Mouse (Mus musculus) gastrocnemius, postnatal 10 days (tissue): ENCODE results near the gene Taf4. TPM values are rescaled to one million over a fixed set of nuclear protein-coding genes. Genes with fewer than 3 reads are reported as not detected.

Experiments
- DNase-seq: peaks from one replicate; pipeline ENCODE4 v3.0.0; 2021; ENCODE audit warnings: mixed read lengths
- long read RNA-seq, 2 experiments: library from polyadenylated mRNA; stranded (forward); transcript quantifications; one replicate each; pipeline ENCODE4 v2.0.0; 2021
- total RNA-seq, 2 experiments: library from RNA; stranded (reverse); gene quantifications; 2 replicates each; pipeline ENCODE4 v1.2.3; 2021

The Taf4 gene
- total RNA-seq = 10 to 100 TPM in 1 of 2 experiments, 1 to 10 TPM in 1; 9.9 to 13.3 TPM
- long read RNA-seq, experiment 1, full-length matches to known transcripts = 7 of 17 reads
- long read RNA-seq, experiment 1, partial matches to known transcripts = 4 of 17 reads
- long read RNA-seq, experiment 1, other reads (novel, unspliced or antisense) = 6 of 17 reads
- long read RNA-seq, experiment 2, full-length matches to known transcripts = 1 of 9 reads
- long read RNA-seq, experiment 2, partial matches to known transcripts = 4 of 9 reads
- long read RNA-seq, experiment 2, other reads (novel, unspliced or antisense) = 4 of 9 reads

GRCm38 (mm10) chr2:179976628-179977343 is at the start of gene Taf4:
Taf4 (minus strand) TSS chr2:179976646.
- peak; percentile 91 for DNase-seq

- DNase-seq = no peak
Observed at GRCm38 (mm10) chr2:180025861-180026200, 49.4 kb upstream of the Taf4 start.

DNA sequence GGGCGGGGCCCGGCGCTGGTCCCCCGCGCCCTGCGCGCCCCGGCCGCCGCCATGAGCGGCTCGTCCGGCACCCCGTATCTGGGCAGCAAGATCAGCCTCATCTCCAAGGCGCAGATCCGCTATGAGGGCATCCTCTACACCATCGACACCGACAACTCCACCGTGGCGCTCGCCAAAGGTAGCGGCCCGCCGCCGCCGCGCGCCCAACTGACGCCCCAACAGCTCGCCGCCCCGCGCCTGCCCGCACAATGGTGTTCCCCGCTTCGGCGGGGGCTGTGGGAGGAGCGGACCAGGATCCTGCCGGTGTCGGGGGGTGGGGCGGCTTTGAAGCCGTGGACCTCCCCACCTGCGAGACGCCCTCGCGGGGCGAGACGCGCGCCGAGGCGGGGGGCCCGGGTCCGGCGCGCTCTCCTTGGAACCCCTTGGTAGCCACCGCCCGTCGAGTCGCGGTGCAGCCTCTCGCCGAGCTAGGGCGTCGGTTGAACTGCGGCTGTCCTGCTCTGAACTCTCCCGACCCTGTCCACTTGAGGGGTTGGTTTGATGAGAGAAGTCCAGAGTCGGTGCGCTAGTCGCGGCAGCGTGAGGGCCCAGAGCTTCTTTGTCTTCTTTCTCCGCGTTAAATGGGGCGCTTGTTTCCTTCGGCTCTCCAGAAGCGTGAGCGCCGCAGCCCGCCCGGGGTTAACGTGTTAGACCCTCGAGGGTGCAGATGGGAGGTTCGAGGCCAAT is 48.9 kb upstream of the Taf4 start:
- DNase-seq = peak; percentile 59

DNA sequence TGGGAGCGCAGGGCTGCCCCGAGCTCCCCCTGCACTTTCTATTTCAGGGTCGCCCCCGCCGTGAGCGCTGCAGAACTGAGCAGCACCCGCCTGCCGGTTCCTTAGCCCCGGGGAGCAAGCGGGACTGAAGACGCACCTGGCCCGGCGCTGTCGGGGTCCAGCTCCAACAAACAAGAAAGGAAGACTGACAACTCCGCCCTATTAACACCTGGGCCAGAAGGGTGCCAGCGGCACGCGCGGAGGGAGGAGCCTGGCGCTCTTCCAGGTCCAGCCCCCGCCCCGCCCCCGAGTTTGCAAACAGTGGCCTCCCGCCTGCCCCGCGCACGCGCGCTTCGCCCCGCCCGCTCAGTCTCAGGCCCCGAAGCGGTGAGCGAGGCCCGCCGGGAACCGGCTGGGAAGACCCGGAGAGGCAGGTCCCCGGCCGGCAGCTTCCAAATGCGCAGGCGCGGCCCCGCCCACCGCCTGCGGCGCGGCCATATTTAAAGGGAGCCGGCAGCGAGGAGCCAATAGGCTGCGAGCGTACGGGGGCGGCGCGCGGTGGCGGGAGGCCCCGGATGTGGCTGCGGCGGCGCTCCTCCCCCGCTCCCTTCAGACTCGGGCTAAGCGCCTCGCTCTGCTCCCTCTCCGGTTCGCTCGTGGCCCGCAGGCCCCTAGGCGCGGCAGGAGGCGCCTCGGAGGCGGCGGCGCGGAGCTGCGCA is 48.1 kb upstream of the Taf4 start, which contains the start of gene Lsm14b:
Lsm14b (plus strand) TSS at position 587 of the 698 bp plus-strand sequence.
- peak; percentile 98 for DNase-seq

GRCm38 (mm10) chr2:180022751-180023150 is 46.3 kb upstream of the Taf4 start:
- DNase-seq = no peak

DNA sequence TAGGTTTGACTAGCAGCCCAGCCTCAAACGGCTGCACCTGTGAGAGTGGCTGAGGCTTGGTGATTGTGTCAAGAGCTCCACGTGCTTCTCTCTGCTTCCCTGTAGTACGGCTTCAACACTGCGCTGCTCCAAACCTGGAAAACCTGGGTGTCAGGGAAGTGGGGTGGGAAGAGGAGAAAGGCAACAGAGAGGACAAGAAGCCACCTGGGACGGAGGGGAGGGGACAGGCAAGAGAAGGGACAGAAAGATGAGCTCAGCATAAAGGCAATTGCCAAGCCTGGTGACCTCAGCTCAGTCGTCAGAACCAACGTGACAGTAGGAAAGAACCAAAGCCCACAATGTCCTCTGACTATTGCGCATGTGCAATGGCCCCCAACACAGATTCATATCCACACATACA is 44.5 kb upstream of the Taf4 start:
- DNase-seq = no peak

DNA sequence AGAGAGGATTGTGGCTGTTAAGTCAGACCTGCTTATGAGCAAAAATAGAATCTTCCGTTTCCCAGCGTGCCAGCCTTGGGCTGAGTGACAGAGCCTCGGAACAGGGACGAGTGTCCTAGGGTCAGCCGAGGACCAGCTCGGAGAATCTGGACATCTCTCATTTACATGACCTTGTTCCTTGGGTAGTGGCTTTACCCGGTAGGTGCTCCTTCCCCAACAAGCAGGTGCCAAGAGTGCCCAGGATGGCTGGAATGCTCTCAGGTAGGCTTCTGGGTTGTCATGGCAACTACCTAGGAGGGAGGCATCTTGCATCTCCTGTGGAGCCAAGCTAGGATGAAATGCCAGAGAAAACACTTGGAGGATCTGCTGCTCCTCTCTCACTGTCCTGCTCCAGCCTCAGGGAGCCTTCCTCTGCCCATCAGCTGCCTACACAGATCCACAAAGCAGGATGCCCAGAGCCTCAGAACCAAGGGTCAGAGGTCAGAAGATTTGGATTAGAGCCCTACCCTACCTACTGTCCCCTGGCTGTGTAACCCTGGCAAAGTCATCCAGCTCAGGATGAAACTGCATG is 43.7 kb upstream of the Taf4 start:
- DNase-seq = no peak

GRCm38 (mm10) chr2:180018573-180018972 is 42.1 kb upstream of the Taf4 start:
- DNase-seq = no peak

DNA sequence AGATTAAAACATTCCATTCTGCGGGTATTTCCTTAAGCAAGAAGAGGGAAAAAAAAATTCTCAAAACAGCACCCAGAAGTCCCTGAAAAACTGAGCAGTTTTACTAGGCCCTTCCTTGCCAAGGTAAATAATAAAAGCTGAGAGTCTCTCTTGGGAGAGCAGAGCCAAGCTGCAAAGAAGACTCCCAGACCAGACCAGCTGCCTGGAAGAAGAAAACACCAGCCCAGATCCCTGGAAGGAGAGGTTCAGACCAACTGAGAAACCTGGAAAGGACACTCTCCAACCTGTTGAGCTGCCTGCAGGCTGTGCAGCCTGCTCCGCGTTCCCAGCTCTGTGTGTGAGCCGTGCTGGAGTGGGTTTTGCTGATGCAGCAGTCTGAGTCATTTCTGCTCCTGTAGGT is 41.2 kb upstream of the Taf4 start:
- no peak for DNase-seq

- no peak for DNase-seq
Observed at GRCm38 (mm10) chr2:180013686-180014085, 37.2 kb upstream of the Taf4 start.

DNA sequence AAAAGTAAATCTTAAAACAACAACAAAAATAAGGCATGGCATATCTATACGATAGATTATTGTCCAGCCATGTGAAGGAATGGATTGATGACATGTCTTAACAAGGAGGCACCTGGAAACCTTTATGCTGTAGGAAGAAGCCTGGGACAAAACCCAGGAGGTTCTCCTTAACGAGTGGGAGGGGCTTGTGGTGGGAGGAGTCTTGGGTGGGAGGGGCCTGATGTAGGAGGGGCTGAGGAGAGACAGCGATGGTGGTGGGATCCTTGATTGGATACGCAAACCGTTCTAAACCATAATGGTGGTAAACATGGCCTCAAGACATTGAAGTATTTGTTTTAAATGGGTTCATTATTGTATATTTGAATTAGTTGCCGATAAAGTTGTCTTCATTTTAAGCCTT is 34.9 kb upstream of the Taf4 start:
- DNase-seq = no peak

DNA sequence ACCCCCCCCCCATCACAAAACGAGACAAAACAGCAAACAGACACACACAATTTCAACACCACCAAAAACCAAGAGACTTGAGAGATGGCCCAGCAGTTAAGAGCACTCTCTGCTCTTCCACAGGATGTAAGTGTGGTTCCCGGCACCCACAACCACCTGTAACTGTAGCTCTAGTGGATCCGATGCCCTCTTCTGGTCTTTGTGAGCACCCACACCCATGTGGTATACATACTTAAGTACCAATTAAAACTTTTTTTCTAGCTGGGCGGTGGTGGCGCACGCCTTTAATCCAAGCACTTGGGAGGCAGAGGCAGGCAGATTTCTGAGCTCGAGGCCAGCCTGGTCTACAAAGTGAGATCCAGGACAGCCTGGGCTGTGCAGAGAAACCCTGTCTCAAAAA is 34.2 kb upstream of the Taf4 start:
- DNase-seq = no peak

DNA sequence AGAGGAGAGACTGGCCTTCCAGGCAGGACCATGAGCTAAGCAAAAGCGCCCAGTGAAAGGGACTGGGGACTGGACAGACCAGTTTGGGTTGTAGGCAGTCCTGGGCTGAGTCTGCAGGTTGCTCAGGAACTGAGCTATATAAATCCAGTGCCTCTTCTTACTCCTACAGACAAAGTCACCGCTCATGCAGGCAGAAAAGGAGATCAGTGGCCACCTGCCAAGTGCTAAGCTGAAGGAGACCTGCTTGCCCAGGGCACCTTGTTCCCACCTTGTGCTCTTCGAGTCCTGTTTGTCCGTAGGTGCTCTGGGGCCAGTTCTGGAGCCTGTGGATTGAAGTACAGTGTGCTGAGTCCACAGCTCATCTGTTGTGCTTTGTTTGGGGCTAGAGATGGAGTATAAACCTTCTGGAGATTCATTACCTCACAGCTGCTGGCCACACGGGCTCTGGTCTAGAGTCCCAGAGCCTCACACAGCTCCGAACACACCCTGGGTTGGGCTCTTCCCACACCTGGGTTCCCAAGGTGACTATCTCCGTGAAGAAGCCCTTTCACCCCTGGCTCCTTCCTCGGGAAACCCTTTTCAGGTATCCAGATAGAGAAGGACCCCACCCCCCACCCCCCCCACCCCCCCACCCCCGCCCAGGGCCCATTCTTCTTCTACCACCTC is 30.0 kb upstream of the Taf4 start:
- DNase-seq = no peak

- DNase-seq = no peak
Observed at GRCm38 (mm10) chr2:180005656-180006351, 29.4 kb upstream of the Taf4 start.

DNA sequence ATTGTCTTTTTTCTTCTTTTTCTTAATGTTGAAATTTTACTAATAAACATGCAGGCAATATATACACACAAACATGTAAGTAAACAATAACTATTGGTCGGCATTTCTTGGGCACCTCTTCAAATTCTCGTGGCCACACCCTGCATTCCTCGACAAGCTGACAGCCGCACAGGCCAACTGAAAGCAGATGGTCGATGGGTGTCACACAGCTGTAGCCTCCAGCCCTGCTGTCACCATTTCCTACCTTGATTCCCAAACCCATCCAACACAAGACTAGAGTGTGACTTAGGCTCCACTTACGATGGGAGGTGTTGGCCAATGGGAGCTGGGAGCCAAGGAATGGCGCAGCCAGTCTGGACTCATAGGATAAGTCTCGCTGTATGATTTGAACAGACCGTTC is 25.2 kb upstream of the Taf4 start:
- DNase-seq = no peak

- no peak for DNase-seq
Observed at GRCm38 (mm10) chr2:179998431-179998830, 22.0 kb upstream of the Taf4 start.

GRCm38 (mm10) chr2:179993071-179993470 is 16.6 kb upstream of the Taf4 start:
- no peak for DNase-seq

DNA sequence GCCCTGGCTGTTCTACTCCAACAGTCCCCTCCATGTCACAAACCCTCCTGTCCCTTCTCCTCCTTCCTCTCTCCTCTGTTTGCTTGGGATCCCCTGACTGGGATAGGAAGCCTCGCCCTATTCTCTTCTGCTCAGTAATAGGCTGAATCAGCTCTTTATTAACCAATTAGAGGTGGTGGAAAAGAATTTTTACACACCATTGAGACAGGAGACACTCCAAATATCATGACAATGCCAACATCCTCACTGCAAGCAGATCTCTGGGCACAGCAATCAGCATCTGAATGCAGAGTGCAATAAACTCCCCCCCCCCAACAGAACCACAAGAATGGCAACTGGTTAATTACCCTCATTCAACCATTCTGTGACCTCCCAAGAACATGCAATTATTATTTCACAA is 12.7 kb upstream of the Taf4 start:
- DNase-seq = no peak

- DNase-seq = no peak
Observed at GRCm38 (mm10) chr2:179986437-179987022, 10.1 kb upstream of the Taf4 start.

DNA sequence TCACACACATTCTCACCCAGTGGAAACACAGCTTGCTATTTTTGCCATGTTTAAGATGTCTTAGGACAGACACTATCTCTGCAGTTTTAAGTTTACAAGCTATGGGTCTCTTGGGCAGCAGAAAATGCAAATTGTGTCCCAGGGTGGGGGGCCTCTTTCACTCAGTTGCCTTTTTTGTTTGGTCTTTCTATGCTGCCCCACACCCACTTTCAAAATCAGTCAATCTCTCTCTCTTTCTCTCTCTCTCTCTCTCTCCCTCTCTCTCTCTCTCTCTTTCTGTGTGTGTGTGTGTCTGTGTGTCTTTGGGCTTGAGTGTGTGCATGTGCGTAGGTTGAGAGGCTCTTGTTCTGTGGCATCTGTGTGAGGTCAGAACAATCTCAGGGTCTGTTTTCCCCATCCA is 9.2 kb upstream of the Taf4 start:
- DNase-seq = no peak

- DNase-seq = no peak
Observed at GRCm38 (mm10) chr2:179984830-179985229, 8.4 kb upstream of the Taf4 start.
